Mouse (Mus musculus) R1 (cell line): Measurements from ENCODE around the gene Gna13.

ENCODE experiments used
- DNase-seq: peaks from one replicate; pipeline ENCODE4 v3.0.0-alpha.2; 2018; ENCODE audit warnings: low read depth, low spot score

Gna13 gene

GRCm38 (mm10) chr11:109369026-109369637 is 6.5 kb downstream of the Gna13 start:
- no peak for DNase-seq

GRCm38 (mm10) chr11:109375412-109375811 is 12.8 kb downstream of the Gna13 start:
- no peak for DNase-seq

- DNase-seq, result no peak
These were observed 14.0 kb downstream of the Gna13 start for GRCm38 (mm10) chr11:109376484-109377143.

GRCm38 (mm10) chr11:109377477-109377876 is 14.8 kb downstream of the Gna13 start:
- no peak for DNase-seq

- DNase-seq, result no peak
These were observed 15.4 kb downstream of the Gna13 start for GRCm38 (mm10) chr11:109378051-109378450.

GRCm38 (mm10) chr11:109380662-109381061 is 18.0 kb downstream of the Gna13 start:
- no peak for DNase-seq

- no peak for DNase-seq
These were observed 22.7 kb downstream of the Gna13 start for GRCm38 (mm10) chr11:109385296-109385695.

GRCm38 (mm10) chr11:109389046-109389445 is 26.4 kb downstream of the Gna13 start:
- DNase-seq, result no peak

- no peak for DNase-seq
These were observed 28.6 kb downstream of the Gna13 start for GRCm38 (mm10) chr11:109391200-109391599.

- no peak for DNase-seq
These were observed 29.1 kb downstream of the Gna13 start for GRCm38 (mm10) chr11:109391760-109392159.

- no peak for DNase-seq
These were observed 30.0 kb downstream of the Gna13 start for GRCm38 (mm10) chr11:109392601-109393000.

- DNase-seq, result no peak
These were observed 32.1 kb downstream of the Gna13 start for GRCm38 (mm10) chr11:109394758-109395157.

- no peak for DNase-seq
These were observed 32.7 kb downstream of the Gna13 start for GRCm38 (mm10) chr11:109395291-109395690.

GRCm38 (mm10) chr11:109406431-109406830 is 43.8 kb downstream of the Gna13 start:
- DNase-seq, result no peak

- no peak for DNase-seq
These were observed 47.8 kb downstream of the Gna13 start for GRCm38 (mm10) chr11:109410197-109410980.

- no peak for DNase-seq
These were observed 51.0 kb downstream of the Gna13 start, which contains the start of gene 9930022D16Rik for GRCm38 (mm10) chr11:109413617-109414016. Gene 9930022D16Rik (plus strand): TSS chr11:109413917.

GRCm38 (mm10) chr11:109414802-109415201 is 52.2 kb downstream of the Gna13 start:
- no peak for DNase-seq

GRCm38 (mm10) chr11:109416709-109417420 is 54.2 kb downstream of the Gna13 start:
- no peak for DNase-seq

- DNase-seq, result no peak
These were observed 54.9 kb downstream of the Gna13 start for GRCm38 (mm10) chr11:109417472-109418040.

- DNase-seq, result no peak
These were observed 56.8 kb downstream of the Gna13 start for GRCm38 (mm10) chr11:109419461-109419860.

- peak; percentile 27 for DNase-seq
These were observed 57.4 kb downstream of the Gna13 start for GRCm38 (mm10) chr11:109419961-109420566.
